Mouse (Mus musculus) cerebellum, adult 2 months (tissue): Measurements from ENCODE around the gene Egfl7.

ENCODE experiments used
- CTCF ChIP-seq: fragments of 200-500 bp; IDR thresholded peaks from 2 replicates; pipeline ENCODE4 v1.5.1; 2011; ENCODE audit warnings: low read depth, mild to moderate bottlenecking, control low read depth, low read length, moderate library complexity, borderline replicate concordance; ENCODE audit not compliant: insufficient read depth
- POLR2A ChIP-seq: fragments of 200-500 bp; IDR thresholded peaks from 2 replicates; pipeline ENCODE4 v1.6.1; 2011; ENCODE audit warnings: low read length, control low read depth, borderline replicate concordance; ENCODE audit not compliant: insufficient read depth

DNA sequence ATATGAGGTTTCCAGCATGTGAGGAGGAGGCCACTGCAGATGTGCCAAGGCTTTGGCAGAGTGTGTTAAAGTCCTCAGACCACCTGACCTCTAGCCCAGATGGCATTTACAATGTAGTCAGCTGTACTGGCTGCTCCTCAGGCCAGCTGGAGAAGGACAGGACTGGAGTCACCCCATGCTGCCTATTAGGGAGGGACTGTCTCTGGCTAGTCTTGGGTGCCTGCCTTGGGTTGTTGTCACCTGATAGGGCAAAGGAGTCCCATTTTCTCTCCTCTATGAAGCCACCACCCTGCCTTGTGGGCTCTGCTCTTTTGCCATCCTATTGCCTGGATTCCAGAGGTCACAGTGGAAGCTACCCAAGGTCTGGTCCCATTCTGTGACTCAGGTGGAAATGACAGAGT is 29.4 kb downstream of the Egfl7 start:
- no peak for TF ChIP-seq CTCF
- TF ChIP-seq POLR2A, result no peak
